Mouse (Mus musculus) right cerebral cortex, postnatal 4 days (tissue): ENCODE results near the gene Lrrc29.

Experiments
- DNase-seq: peaks from one replicate; pipeline ENCODE4 v3.0.0-alpha.2; 2022

Gene Lrrc29

DNA sequence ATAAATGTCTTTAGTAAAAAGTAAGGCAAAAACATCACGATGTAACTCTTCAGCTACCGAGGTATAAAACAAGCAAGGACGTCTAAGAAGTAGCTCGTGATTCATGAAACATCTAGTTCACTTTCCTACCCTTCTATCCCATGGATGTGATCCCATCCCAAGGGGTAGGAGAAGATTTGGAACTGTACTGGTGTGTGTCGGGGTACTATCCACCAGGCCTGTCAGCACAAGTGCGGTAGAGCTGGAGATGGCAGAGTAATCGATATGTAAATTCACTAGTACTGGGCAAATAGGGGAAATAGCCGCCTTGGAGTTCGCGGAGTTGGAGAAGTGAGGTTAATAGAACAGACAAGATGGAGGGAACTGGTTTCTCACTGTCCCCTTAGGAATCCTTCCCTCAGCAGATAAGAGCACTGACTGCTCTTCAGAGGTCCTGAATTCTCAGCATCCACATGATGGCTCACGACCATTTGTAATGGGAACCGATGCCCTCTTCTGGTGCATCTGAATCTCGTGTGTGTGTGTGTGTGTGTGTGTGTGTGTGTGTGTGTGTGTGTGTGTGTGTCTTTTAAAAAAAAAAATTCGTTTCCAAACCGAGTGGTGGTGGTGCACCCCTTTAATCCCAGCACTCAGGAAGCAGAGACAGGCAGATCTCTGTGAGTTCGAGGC, 62.7 kb downstream of the Lrrc29 start:
- no peak for DNase-seq
